Mouse (Mus musculus) hindbrain, embryonic 16.5 days (tissue): ENCODE results near the gene Cpe. TPM values are rescaled to one million over a fixed set of nuclear protein-coding genes. Genes with fewer than 3 reads are reported as not detected.
A peak's percentile ranks its signal among the peaks of the same experiment; 100 is the strongest.
"Not testable (repeated sequence)": the region's sequence is repeated elsewhere in the genome, so short reads cannot be mapped to it uniquely, and the experiment has no call there.

Experiments
- ATAC-seq: fragments of 200-750 bp; cut with Nextera tagmentation; 2 replicates; pipeline ENCODE4 v1.8.0; 2017; ENCODE audit warnings: moderate TSS enrichment, moderate library complexity
- H3K27ac ChIP-seq: fragments of 300-500 bp; sonication (generic); 2 replicates; pipeline ENCODE4 v1.5.1; 2014; ENCODE audit warnings: low read depth, mild to moderate bottlenecking, control low read depth, low read length, moderate library complexity
- H3K27me3 ChIP-seq: fragments of 300-500 bp; sonication (generic); replicated peaks from 2 replicates; pipeline ENCODE4 v1.6.1; 2014; ENCODE audit warnings: low read length; ENCODE audit not compliant: control insufficient read depth, insufficient read depth
- H3K36me3 ChIP-seq: fragments of 300-500 bp; sonication (generic); 2 replicates; pipeline ENCODE4 v1.6.1; 2014; ENCODE audit warnings: mild to moderate bottlenecking, low read length, moderate library complexity, mixed read lengths; ENCODE audit not compliant: control insufficient read depth, insufficient read depth
- H3K4me1 ChIP-seq: fragments of 300-500 bp; sonication (generic); 2 replicates; pipeline ENCODE4 v1.6.1; 2014; ENCODE audit warnings: low read depth, low read length; ENCODE audit not compliant: control insufficient read depth, insufficient read depth
- H3K4me2 ChIP-seq: fragments of 300-500 bp; sonication (generic); 2 replicates; pipeline ENCODE4 v1.6.1; 2014; ENCODE audit warnings: mild to moderate bottlenecking, low read length, control low read depth, moderate library complexity
- H3K4me3 ChIP-seq: fragments of 300-500 bp; sonication (generic); 2 replicates; pipeline ENCODE4 v1.5.1; 2014; ENCODE audit warnings: mild to moderate bottlenecking, low read length, control low read depth, moderate library complexity
- H3K9ac ChIP-seq: fragments of 300-500 bp; sonication (generic); 2 replicates; pipeline ENCODE4 v1.6.1; 2014; ENCODE audit warnings: low read depth, mild to moderate bottlenecking, control low read depth, low read length, moderate library complexity
- H3K9me3 ChIP-seq: fragments of 300-500 bp; sonication (generic); 2 replicates; pipeline ENCODE4 v1.6.1; 2014; ENCODE audit warnings: mild to moderate bottlenecking, low read length, moderate library complexity; ENCODE audit not compliant: control insufficient read depth
- WGBS: fragments of 180-500 bp; shearing (Covaris S2); extraction: QIAGEN DNeasy Blood & Tissue Kit; methylation state at CpG from one replicate; pipeline ENCODE4 v1.1.7; 2014; 5-methylcytosine and 5-hydroxymethylcytosine counted together
- polyA plus RNA-seq: library from polyadenylated mRNA; unstranded; fragments of >200 nt; fragmentation: Nextera tagmentation; extraction: Ambion mirVana; gene quantifications from 2 replicates; pipeline ENCODE4 v1.2.1, GENCODE M21; 2015

Cpe gene
- polyA plus RNA-seq, 1 experiment from 2014 or later: 866 TPM

GRCm38 (mm10) chr8:64688741-64689140 lies 4.1 kb downstream of the Cpe start:
- Histone ChIP-seq H3K4me2 (no peak overlapping the region), H3K9ac (no peak overlapping the region), H3K27me3 (no peaks in the 10 kb centered on the region), H3K4me1 (peaks cover 13% of the 10 kb centered on the region), H3K27ac (no peak overlapping the region), H3K4me3 (no peak overlapping the region), H3K36me3 (no peaks in the 10 kb centered on the region), H3K9me3 (no peaks in the 10 kb centered on the region)
- no peak for ATAC-seq
- 58% methylated on average over 4 of the region's 4 CpGs for WGBS

- peaks cover 13% of the 10 kb centered on the region for H3K4me1 ChIP-seq
- no peak overlapping the region for H3K4me3 ChIP-seq
- ATAC-seq: no peak
- no peaks in the 10 kb centered on the region for H3K9me3 ChIP-seq
- H3K9ac ChIP-seq: no peak overlapping the region
- no peaks in the 10 kb centered on the region for H3K36me3 ChIP-seq
- 73% methylated on average over 3 of the region's 3 CpGs for WGBS
- no peak overlapping the region for H3K4me2 ChIP-seq
- no peak overlapping the region for H3K27ac ChIP-seq
- H3K27me3 ChIP-seq: no peaks in the 10 kb centered on the region
Measured at GRCm38 (mm10) chr8:64688161-64688560, 4.7 kb downstream of the Cpe start.

GRCm38 (mm10) chr8:64682501-64682900 lies 10.4 kb downstream of the Cpe start:
- Histone ChIP-seq H3K4me2 (no peak overlapping the region), H3K27me3 (no peaks in the 10 kb centered on the region), H3K9me3 (no peaks in the 10 kb centered on the region), H3K4me1 (no peaks in the 10 kb centered on the region), H3K4me3 (no peak overlapping the region), H3K36me3 (no peaks in the 10 kb centered on the region), H3K9ac (no peak overlapping the region), H3K27ac (no peak overlapping the region)
- 75% methylated on average over 3 of the region's 3 CpGs for WGBS
- no peak for ATAC-seq

DNA sequence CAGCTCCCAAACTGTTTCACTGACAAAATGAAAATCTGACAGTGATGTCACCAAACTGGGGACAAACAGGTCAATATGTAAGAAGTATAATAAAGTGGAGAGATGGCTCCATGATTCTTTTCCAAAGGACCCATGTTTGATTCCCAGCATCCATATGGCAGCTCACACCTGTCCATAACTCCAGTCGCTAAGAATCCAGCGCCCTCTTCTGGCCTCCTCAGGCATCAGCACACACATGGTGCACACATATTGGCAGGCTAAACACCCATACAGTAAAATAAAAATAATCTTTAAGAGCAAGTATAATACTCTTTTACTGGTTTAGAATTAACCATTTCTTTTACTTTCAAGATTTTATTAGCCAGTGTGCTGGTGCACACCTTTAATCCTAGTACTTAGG lies 16.5 kb downstream of the Cpe start:
- Histone ChIP-seq H3K4me3 (no peak overlapping the region), H3K4me2 (no peak overlapping the region), H3K9me3 (no peaks in the 10 kb centered on the region), H3K9ac (no peak overlapping the region), H3K36me3 (no peaks in the 10 kb centered on the region), H3K27ac (no peak overlapping the region), H3K27me3 (no peaks in the 10 kb centered on the region), H3K4me1 (peaks cover 3% of the 10 kb centered on the region; the same call in 1 of the 2 replicates)
- WGBS: 72% methylated on average over 2 of the region's 2 CpGs
- ATAC-seq: no peak

DNA sequence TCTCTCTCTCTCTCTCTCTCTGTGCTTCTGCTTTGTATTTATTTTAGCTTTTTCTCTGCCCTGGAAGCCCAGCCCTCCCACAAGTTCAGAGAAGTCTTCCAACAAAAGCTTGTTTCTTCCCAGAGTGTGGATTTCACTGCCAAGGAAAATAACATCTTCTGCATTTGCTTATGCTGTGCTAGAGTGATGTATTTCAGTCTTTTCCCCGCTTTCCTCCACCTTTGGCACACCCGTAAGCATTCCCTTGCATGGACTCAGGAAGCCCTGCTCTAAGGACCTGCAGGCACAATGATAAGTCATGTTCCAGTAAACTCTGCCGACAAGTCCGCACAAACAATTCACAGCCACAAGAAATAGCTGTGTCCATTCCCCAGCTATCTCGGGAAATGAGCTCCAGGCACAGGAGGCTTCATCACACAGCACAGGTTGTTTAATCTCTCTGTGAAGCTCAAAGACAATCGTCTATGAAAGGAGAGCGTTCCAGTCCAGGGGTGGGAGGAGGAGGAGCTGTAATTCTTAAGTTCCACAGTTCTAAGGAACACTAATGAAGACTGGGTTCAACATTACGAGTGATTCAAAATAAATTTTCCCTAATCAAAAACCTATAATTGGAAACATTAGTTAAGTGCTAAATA lies 17.8 kb downstream of the Cpe start:
- Histone ChIP-seq H3K36me3 (no peaks in the 10 kb centered on the region), H3K9ac (no peak overlapping the region), H3K4me3 (no peak overlapping the region), H3K27ac (no peak overlapping the region), H3K27me3 (no peaks in the 10 kb centered on the region), H3K9me3 (no peaks in the 10 kb centered on the region), H3K4me1 (peaks cover 3% of the 10 kb centered on the region; the same call in 1 of the 2 replicates), H3K4me2 (no peak overlapping the region)
- 75% methylated on average over 8 of the region's 8 CpGs for WGBS
- 0 out of 2 replicates have a peak, but pooled peaks have one; percentile 20 for ATAC-seq

GRCm38 (mm10) chr8:64672920-64673319 lies 19.9 kb downstream of the Cpe start:
- Histone ChIP-seq H3K9me3 (no peaks in the 10 kb centered on the region), H3K36me3 (no peaks in the 10 kb centered on the region), H3K4me3 (no peak overlapping the region), H3K4me1 (peaks cover 3% of the 10 kb centered on the region; the same call in 1 of the 2 replicates), H3K4me2 (no peak overlapping the region), H3K27ac (no peak overlapping the region), H3K9ac (no peak overlapping the region), H3K27me3 (no peaks in the 10 kb centered on the region)
- 56% methylated on average over 2 of the region's 2 CpGs for WGBS
- no peak for ATAC-seq

DNA sequence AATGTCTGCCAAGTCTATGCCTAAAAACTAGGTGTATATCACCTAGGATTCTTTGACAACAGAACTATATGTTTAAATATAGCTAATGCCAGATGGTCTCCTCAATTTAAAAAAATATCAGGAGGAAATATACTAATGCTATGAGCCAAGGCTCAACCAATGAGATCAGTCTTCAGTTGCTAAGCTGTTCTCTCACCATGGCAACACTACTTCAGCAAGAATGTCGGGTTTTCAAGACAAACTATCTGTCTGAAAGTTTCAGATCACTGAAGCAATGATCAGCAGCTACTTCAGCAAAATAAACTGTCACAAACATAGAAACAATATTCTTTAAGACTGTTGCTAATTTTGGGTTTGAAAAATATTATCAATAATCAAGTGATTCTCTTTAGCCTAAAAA lies 20.9 kb downstream of the Cpe start:
- no peaks in the 10 kb centered on the region for H3K36me3 ChIP-seq
- no peak for ATAC-seq
- H3K4me3 ChIP-seq: no peak overlapping the region
- H3K4me1 ChIP-seq: peaks cover 3% of the 10 kb centered on the region; the same call in 1 of the 2 replicates
- H3K9ac ChIP-seq: no peak overlapping the region
- H3K4me2 ChIP-seq: no peak overlapping the region
- H3K27ac ChIP-seq: no peak overlapping the region
- no peaks in the 10 kb centered on the region for H3K27me3 ChIP-seq
- H3K9me3 ChIP-seq: no peaks in the 10 kb centered on the region
- WGBS: 3% methylated on average over 1 of the region's 1 CpGs

DNA sequence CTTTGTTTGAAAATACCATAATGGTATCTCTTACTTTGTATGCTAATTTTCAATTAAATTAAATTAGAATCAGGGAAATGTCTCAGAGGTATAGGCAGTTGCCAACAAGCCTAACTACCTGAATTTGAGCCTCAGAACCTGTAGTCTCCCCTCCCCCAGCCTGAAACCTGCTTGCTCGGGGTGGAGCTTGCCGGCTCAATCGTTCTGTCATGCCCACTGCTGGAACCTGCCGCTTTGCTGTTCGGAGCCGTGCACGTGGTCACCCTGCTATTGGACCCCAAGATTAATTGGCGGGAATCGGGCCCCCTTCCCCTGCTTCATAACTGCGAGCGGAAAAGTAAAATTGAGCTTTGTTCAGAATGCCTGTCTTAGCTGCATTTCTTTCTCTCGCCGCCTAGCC lies 26.5 kb downstream of the Cpe start:
- not testable (repeated sequence) for H3K27ac ChIP-seq, H3K9ac ChIP-seq, H3K4me2 ChIP-seq, ATAC-seq, H3K36me3 ChIP-seq, H3K9me3 ChIP-seq, H3K4me1 ChIP-seq, H3K4me3 ChIP-seq, H3K27me3 ChIP-seq
- WGBS: 63% methylated on average over 13 of the region's 13 CpGs

GRCm38 (mm10) chr8:64665563-64665962 lies 27.3 kb downstream of the Cpe start:
- Histone ChIP-seq H3K4me2 (no peak overlapping the region), H3K9ac (no peak overlapping the region), H3K4me1 (no peaks in the 10 kb centered on the region), H3K27ac (no peak overlapping the region), H3K36me3 (no peaks in the 10 kb centered on the region), H3K4me3 (no peak overlapping the region), H3K27me3 (no peaks in the 10 kb centered on the region), H3K9me3 (no peaks in the 10 kb centered on the region)
- WGBS: 61% methylated on average over 3 of the region's 3 CpGs
- ATAC-seq: no peak
